Mouse (Mus musculus) heart, postnatal 0 days (tissue): Measurements from ENCODE around the gene Mrtfa.

ENCODE experiments used
- CTCF ChIP-seq: IDR thresholded peaks from 2 replicates; pipeline ENCODE4 v1.5.1; 2016; ENCODE audit warnings: antibody characterized with exemption, control low read depth, low read depth
- EP300 ChIP-seq: IDR thresholded peaks from 2 replicates; pipeline ENCODE4 v1.6.1; 2016; ENCODE audit warnings: antibody characterized with exemption, low read depth

GRCm38 (mm10) chr15:81161571-81161970, 29.0 kb downstream of the Mrtfa start:
- TF ChIP-seq CTCF (no peak), EP300 (no peak)
